Mouse (Mus musculus) embryonic fibroblast, embryonic 13.5 days (primary cell): ENCODE data around the gene Dgkh.

Experiments
- CTCF ChIP-seq: IDR thresholded peaks from 2 replicates; pipeline ENCODE4 v1.5.1; 2011; ENCODE audit warnings: mild to moderate bottlenecking, control low read depth, low read length, moderate library complexity, borderline replicate concordance; ENCODE audit not compliant: insufficient read depth
- POLR2A ChIP-seq: IDR thresholded peaks from 2 replicates; pipeline ENCODE4 v1.6.1; 2011; ENCODE audit warnings: low read depth, mild to moderate bottlenecking, control low read depth, low read length, moderate library complexity

DNA sequence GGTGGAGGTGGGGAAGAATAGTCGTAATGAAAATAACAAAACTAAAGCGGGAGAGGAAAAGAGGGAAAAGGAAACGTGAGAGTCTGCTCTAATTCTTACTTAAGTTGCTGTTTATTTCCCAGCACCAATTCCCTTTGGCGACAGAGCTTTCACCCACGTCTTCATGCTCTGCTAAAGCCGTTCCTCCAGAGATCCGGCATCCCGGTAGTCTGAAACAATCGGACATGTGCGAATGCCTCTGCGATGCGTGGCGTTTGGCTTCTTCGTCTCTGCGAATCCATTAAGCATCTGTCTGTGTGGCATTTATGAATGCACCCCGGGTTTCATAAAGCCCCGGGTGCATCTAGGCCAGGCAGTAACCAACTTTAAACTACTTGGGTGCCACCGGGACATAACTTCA is 44.6 kb upstream of the Dgkh start:
- no peak for TF ChIP-seq CTCF
- no peak for TF ChIP-seq POLR2A
